Mouse (Mus musculus): ENCODE data around the gene Kifc1. TPM values are rescaled to one million over a fixed set of nuclear protein-coding genes. Genes with fewer than 3 reads are reported as not detected.
A peak's percentile ranks its signal among the peaks of the same experiment; 100 is the strongest.

Gene Kifc1
- total and polyA plus RNA-seq, 3 experiments, result 16.0 to 41.2 (median 23.0) TPM

GRCm38 (mm10) chr17:33931947-33932346 is 41.5 kb upstream of the Kifc1 start:
- no peak for DNase-seq (ENCODE audit: extremely low read depth)
- in situ Hi-C loops (cut with MboI; ENCODE audit: low pct_ligation_motif_present, low pct_unique_long_range_greater_than_20kb, low sequenced_read_pairs), result no loop called here
- H3K4me1 ChIP-seq (ENCODE audit: control insufficient read depth in 1 of 2, insufficient read depth in 2 of 2), result peaks cover 4 to 27% of the 10 kb centered on the region in 2 experiments
- no peaks in the 10 kb centered on the region for H3K9me3 ChIP-seq (replicated peaks; ENCODE audit: low read length)
- 0 out of 2 replicates have a peak, but pooled peaks cover 2% of the 10 kb centered on the region for H3K79me2 ChIP-seq (replicated peaks; ENCODE audit: control insufficient read depth, extremely low read depth, insufficient read depth, poor library complexity, severe bottlenecking)
- H3K4me2 ChIP-seq (ENCODE audit: insufficient read depth, low read depth, poor library complexity, severe bottlenecking), result no peak overlapping the region
- dilution Hi-C loops (cut with MboI; ENCODE audit: extremely low pct_ligation_motif_present, extremely low pct_unique_long_range_greater_than_20kb, low sequenced_read_pairs), result no loop called here
- no peak overlapping the region for H3K27ac ChIP-seq (ENCODE audit: insufficient read depth, low read depth)
- TF ChIP-seq MAFK (IDR thresholded peaks at IDR 0.05; ENCODE audit: insufficient replicate concordance, low read length) (no peak), RCOR1 (conservative IDR thresholded peaks at IDR 0.05; ENCODE audit: low read depth, low read length) (no peak), PAX5 (IDR thresholded peaks at IDR 0.05; ENCODE audit: low read length) (no peak), E2F4 (IDR thresholded peaks at IDR 0.05; ENCODE audit: insufficient replicate concordance, low read depth, low read length) (no peak)
- H3K9ac ChIP-seq (ENCODE audit: insufficient read depth, low read depth), result no peak overlapping the region
- H3K36me3 ChIP-seq (replicated peaks in 1 of 2; ENCODE audit: control insufficient read depth in 1 of 2, insufficient read depth in 1 of 2, low read length in 1 of 2), result peaks cover 36 to 70% of the 10 kb centered on the region in 2 experiments
- no peaks in the 10 kb centered on the region for H3K27me3 ChIP-seq (replicated peaks)
- H3K4me3 ChIP-seq (replicated peaks in 1 of 3; ENCODE audit: low read depth in 2 of 3, low read length in 2 of 3, poor library complexity in 1 of 3), result no peak overlapping the region

GRCm38 (mm10) chr17:33931159-33931866 is 40.9 kb upstream of the Kifc1 start:
- no peaks in the 10 kb centered on the region for H3K9me3 ChIP-seq (replicated peaks; ENCODE audit: low read length)
- H3K27me3 ChIP-seq (replicated peaks), result no peaks in the 10 kb centered on the region
- no peak for DNase-seq (ENCODE audit: extremely low read depth)
- TF ChIP-seq MXI1 (IDR thresholded peaks at IDR 0.05; ENCODE audit: low read depth, low read length) (0 out of 2 replicates have a peak, but pooled peaks have one; percentile 9), HCFC1 (IDR thresholded peaks at IDR 0.05; ENCODE audit: low read depth, low read length) (no peak)
- peaks cover 36 to 72% of the 10 kb centered on the region in 2 experiments for H3K36me3 ChIP-seq (replicated peaks in 1 of 2; ENCODE audit: control insufficient read depth in 1 of 2, insufficient read depth in 1 of 2, low read length in 1 of 2)
- H3K4me1 ChIP-seq (ENCODE audit: control insufficient read depth in 1 of 2, insufficient read depth in 2 of 2), result peaks cover 4 to 27% of the 10 kb centered on the region in 2 experiments
- H3K4me2 ChIP-seq (ENCODE audit: insufficient read depth, low read depth, poor library complexity, severe bottlenecking), result peak overlapping the region; percentile 79
- in situ Hi-C loops (cut with MboI; ENCODE audit: low pct_ligation_motif_present, low pct_unique_long_range_greater_than_20kb, low sequenced_read_pairs), result no loop called here
- peak overlapping the region; percentile 85; the same call in 1 of the 2 replicates for H3K9ac ChIP-seq (ENCODE audit: insufficient read depth, low read depth)
- H3K79me2 ChIP-seq (replicated peaks; ENCODE audit: control insufficient read depth, extremely low read depth, insufficient read depth, poor library complexity, severe bottlenecking), result 0 out of 2 replicates have a peak, but pooled peaks cover 2% of the 10 kb centered on the region
- dilution Hi-C loops (cut with MboI; ENCODE audit: extremely low pct_ligation_motif_present, extremely low pct_unique_long_range_greater_than_20kb, low sequenced_read_pairs), result no loop called here
- peak overlapping the region; percentile 65 to 77 (median 75) for H3K4me3 ChIP-seq (replicated peaks in 1 of 3; ENCODE audit: low read depth in 2 of 3, low read length in 2 of 3, poor library complexity in 1 of 3)
- peak overlapping the region; percentile 29; the same call in 1 of the 2 replicates for H3K27ac ChIP-seq (ENCODE audit: insufficient read depth, low read depth)

- in situ Hi-C loops (cut with MboI; ENCODE audit: low pct_ligation_motif_present, low pct_unique_long_range_greater_than_20kb, low sequenced_read_pairs), result no loop called here
- dilution Hi-C loops (cut with MboI; ENCODE audit: extremely low pct_ligation_motif_present, extremely low pct_unique_long_range_greater_than_20kb, low sequenced_read_pairs), result no loop called here
- peak overlapping the region; percentile 74; the same call in 1 of the 2 replicates for H3K27ac ChIP-seq (ENCODE audit: insufficient read depth, low read depth)
- peak; percentile 82 for DNase-seq (ENCODE audit: extremely low read depth)
- peaks cover 42 to 73% of the 10 kb centered on the region in 2 experiments for H3K36me3 ChIP-seq (replicated peaks in 1 of 2; ENCODE audit: control insufficient read depth in 1 of 2, insufficient read depth in 1 of 2, low read length in 1 of 2)
- H3K4me1 ChIP-seq (ENCODE audit: control insufficient read depth in 1 of 2, insufficient read depth in 2 of 2), result peaks cover 4 to 24% of the 10 kb centered on the region in 2 experiments
- H3K9me3 ChIP-seq (replicated peaks; ENCODE audit: low read length), result no peaks in the 10 kb centered on the region
- H3K4me2 ChIP-seq (ENCODE audit: insufficient read depth, low read depth, poor library complexity, severe bottlenecking), result peak overlapping the region; percentile 79
- TF ChIP-seq MXI1 (IDR thresholded peaks at IDR 0.05; ENCODE audit: low read depth, low read length), result peak; percentile 50; the same call in 1 of the 2 replicates
- no peak for TF ChIP-seq RAD21 (IDR thresholded peaks at IDR 0.05; ENCODE audit: low read depth, low read length)
- TF ChIP-seq SIN3A (IDR thresholded peaks at IDR 0.05; ENCODE audit: low read length), result peak; percentile 85; the same call in 1 of the 2 replicates
- 0 out of 2 replicates have a peak, but pooled peaks have one; percentile 18 for TF ChIP-seq POLR2A (IDR thresholded peaks at IDR 0.05; ENCODE audit: low read depth, low read length)
- no peak for TF ChIP-seq GABPA (IDR thresholded peaks at IDR 0.05; ENCODE audit: insufficient replicate concordance, low read depth, low read length)
- no peak for TF ChIP-seq ETS1 (conservative IDR thresholded peaks at IDR 0.05; ENCODE audit: low read depth, low read length)
- no peak for TF ChIP-seq MAX (IDR thresholded peaks at IDR 0.05; ENCODE audit: low read length)
- TF ChIP-seq E2F4 (IDR thresholded peaks at IDR 0.05; ENCODE audit: insufficient replicate concordance, low read depth, low read length), result no peak
- H3K79me2 ChIP-seq (replicated peaks; ENCODE audit: control insufficient read depth, extremely low read depth, insufficient read depth, poor library complexity, severe bottlenecking), result 0 out of 2 replicates have a peak, but pooled peaks cover 2% of the 10 kb centered on the region
- no peaks in the 10 kb centered on the region for H3K27me3 ChIP-seq (replicated peaks)
- H3K4me3 ChIP-seq (replicated peaks in 1 of 3; ENCODE audit: low read depth in 2 of 3, low read length in 2 of 3, poor library complexity in 1 of 3), result peak overlapping the region; percentile 65 to 77 (median 75)
- H3K9ac ChIP-seq (ENCODE audit: insufficient read depth, low read depth), result peak overlapping the region; percentile 85
These were observed 40.1 kb upstream of the Kifc1 start for GRCm38 (mm10) chr17:33930280-33931158.
